Mouse (Mus musculus): ENCODE measurements around the gene Pramel7. TPM values are rescaled to one million over a fixed set of nuclear protein-coding genes. Genes with fewer than 3 reads are reported as not detected.

Gene Pramel7
- polyA plus RNA-seq, 1 experiment: not detected

Other genes starting within 250 kb of the Pramel7 start
- gene Olfr1115, start 249.1 kb downstream of the Pramel7 start, polyA plus RNA-seq (2012; ENCODE audit: insufficient read depth, insufficient read length, missing spikeins): not detected in 2 replicates
- gene Olfr1116, start 229.6 kb downstream of the Pramel7 start, polyA plus RNA-seq (2012; ENCODE audit: insufficient read depth, insufficient read length, missing spikeins): not detected in 2 replicates
- not detected in 2 replicates for gene Olfr1118, start 189.5 kb downstream of the Pramel7 start, polyA plus RNA-seq (2012; ENCODE audit: insufficient read depth, insufficient read length, missing spikeins)
- not detected in 2 replicates for gene Olfr1120, start 142.3 kb downstream of the Pramel7 start, polyA plus RNA-seq (2012; ENCODE audit: insufficient read depth, insufficient read length, missing spikeins)
- gene Olfr1121, start 127.2 kb downstream of the Pramel7 start, polyA plus RNA-seq (2012; ENCODE audit: insufficient read depth, insufficient read length, missing spikeins): not detected in 2 replicates
- not detected in 2 replicates for gene Olfr1122, start 111.2 kb downstream of the Pramel7 start, polyA plus RNA-seq (2012; ENCODE audit: insufficient read depth, insufficient read length, missing spikeins)
- not detected in 2 replicates for gene Olfr1123, start 80.5 kb downstream of the Pramel7 start, polyA plus RNA-seq (2012; ENCODE audit: insufficient read depth, insufficient read length, missing spikeins)
- not detected in 2 replicates for gene Olfr1124, start 66.8 kb downstream of the Pramel7 start, polyA plus RNA-seq (2012; ENCODE audit: insufficient read depth, insufficient read length, missing spikeins)
- gene Olfr1126, start 43.1 kb downstream of the Pramel7 start, polyA plus RNA-seq (2012; ENCODE audit: insufficient read depth, insufficient read length, missing spikeins): not detected in 2 replicates
- gene Pramel6, start 9.5 kb upstream of the Pramel7 start, polyA plus RNA-seq (2012; ENCODE audit: insufficient read depth, insufficient read length, missing spikeins): not detected in 2 replicates
- gene Olfr153, start 34.7 kb upstream of the Pramel7 start, polyA plus RNA-seq (2012; ENCODE audit: insufficient read depth, insufficient read length, missing spikeins): not detected in 2 replicates
- gene Olfr1128, start 48.4 kb upstream of the Pramel7 start, polyA plus RNA-seq (2012; ENCODE audit: insufficient read depth, insufficient read length, missing spikeins): not detected in 2 replicates
- gene Olfr1129, start 76.8 kb upstream of the Pramel7 start, polyA plus RNA-seq (2012; ENCODE audit: insufficient read depth, insufficient read length, missing spikeins): not detected in 2 replicates
- not detected in 2 replicates for gene Olfr1130, start 109.1 kb upstream of the Pramel7 start, polyA plus RNA-seq (2012; ENCODE audit: insufficient read depth, insufficient read length, missing spikeins)
- gene Olfr1131, start 130.0 kb upstream of the Pramel7 start, polyA plus RNA-seq (2012; ENCODE audit: insufficient read depth, insufficient read length, missing spikeins): not detected in 2 replicates
- not detected in 2 replicates for gene Olfr1132, start 140.4 kb upstream of the Pramel7 start, polyA plus RNA-seq (2012; ENCODE audit: insufficient read depth, insufficient read length, missing spikeins)
- not detected in 2 replicates for gene Olfr1133, start 150.3 kb upstream of the Pramel7 start, polyA plus RNA-seq (2012; ENCODE audit: insufficient read depth, insufficient read length, missing spikeins)
- gene Olfr1134, start 161.4 kb upstream of the Pramel7 start, polyA plus RNA-seq (2012; ENCODE audit: insufficient read depth, insufficient read length, missing spikeins): not detected in 2 replicates
- not detected in 2 replicates for gene Olfr1135, start 176.6 kb upstream of the Pramel7 start, polyA plus RNA-seq (2012; ENCODE audit: insufficient read depth, insufficient read length, missing spikeins)
- not detected in 2 replicates for gene Olfr1136, start 196.9 kb upstream of the Pramel7 start, polyA plus RNA-seq (2012; ENCODE audit: insufficient read depth, insufficient read length, missing spikeins)
- not detected in 2 replicates for gene Olfr1137, start 216.1 kb upstream of the Pramel7 start, polyA plus RNA-seq (2012; ENCODE audit: insufficient read depth, insufficient read length, missing spikeins)
- not detected in 2 replicates for gene Olfr1138, start 242.9 kb upstream of the Pramel7 start, polyA plus RNA-seq (2012; ENCODE audit: insufficient read depth, insufficient read length, missing spikeins)
- not detected in 2 replicates for gene Olfr1140, start 246.7 kb upstream of the Pramel7 start, polyA plus RNA-seq (2012; ENCODE audit: insufficient read depth, insufficient read length, missing spikeins)

Measured in brown adipose tissue, adult 24 weeks (tissue).